Mouse (Mus musculus): ENCODE measurements around the gene Ptpru.

GRCm38 (mm10) chr4:131854950-131855349, 16.9 kb upstream of the Ptpru start:
- no peak for TF ChIP-seq POLR2A (IDR thresholded peaks at IDR 0.05; ENCODE audit: borderline replicate concordance, low read depth, low read length)
- TF ChIP-seq CTCF (IDR thresholded peaks at IDR 0.05; ENCODE audit: low read depth, low read length): no peak

Measured in bone marrow macrophage, adult 2 months (primary cell).